Mouse (Mus musculus) liver, adult 2 months (tissue): ENCODE measurements at regions not wholly inside any gene's neighbourhood (a gene's known extent, or its start where the extent isn't known, plus 50 kb on each side); places are given as distances from the start of the nearest gene placed in this dataset.

Source experiments
- DNase-seq: peaks from one replicate; pipeline ENCODE4 v3.0.0-alpha.2; 2011; ENCODE audit warnings: low read depth, low spot score; ENCODE audit errors: extremely low read depth
- H3K27ac ChIP-seq: fragments of 200-500 bp; replicated peaks from 2 replicates; pipeline ENCODE4 v1.5.1; 2012; ENCODE audit warnings: low read depth, mild to moderate bottlenecking, control low read depth, inconsistent platforms, low read length; ENCODE audit not compliant: insufficient read depth
- H3K27me3 ChIP-seq: fragments of 200-500 bp; 2 replicates; pipeline ENCODE4 v1.6.1; 2012; ENCODE audit warnings: mild to moderate bottlenecking, moderate library complexity, low read length, inconsistent platforms; ENCODE audit not compliant: control insufficient read depth, insufficient read depth
- H3K36me3 ChIP-seq: fragments of 200-500 bp; 2 replicates; pipeline ENCODE4 v1.6.1; 2012; ENCODE audit warnings: low read length, inconsistent platforms; ENCODE audit not compliant: control insufficient read depth, insufficient read depth
- H3K4me1 ChIP-seq: fragments of 200-500 bp; 2 replicates; pipeline ENCODE4 v1.6.1; 2011; ENCODE audit warnings: low read length; ENCODE audit not compliant: control insufficient read depth, insufficient read depth
- H3K4me3 ChIP-seq: fragments of 200-500 bp; 2 replicates; pipeline ENCODE4 v1.5.1; 2011; ENCODE audit warnings: low read depth, mild to moderate bottlenecking, control low read depth, low read length, moderate library complexity; ENCODE audit not compliant: insufficient read depth
- H3K79me2 ChIP-seq: fragments of 200-500 bp; 2 replicates; pipeline ENCODE4 v1.6.1; 2012; ENCODE audit warnings: inconsistent platforms, mild to moderate bottlenecking, low read length, moderate library complexity; ENCODE audit not compliant: control insufficient read depth, insufficient read depth
- H3K9ac ChIP-seq: fragments of 200-500 bp; 2 replicates; pipeline ENCODE4 v1.6.1; 2012; ENCODE audit warnings: low read depth, mild to moderate bottlenecking, control low read depth, inconsistent platforms, low read length
- CTCF ChIP-seq: fragments of 200-500 bp; IDR thresholded peaks from 2 replicates; pipeline ENCODE4 v1.5.1; 2011; ENCODE audit warnings: low read depth, low read length, control low read depth
- POLR2A ChIP-seq: fragments of 200-500 bp; IDR thresholded peaks from 2 replicates; pipeline ENCODE4 v1.6.1; 2011; ENCODE audit warnings: low read length, control low read depth; ENCODE audit not compliant: insufficient read depth; ENCODE audit errors: extremely low read depth
- WGBS: fragments of 180-500 bp; shearing (Covaris S2); methylation state at CpG from one replicate; pipeline ENCODE4 v1.1.7; 2018; 5-methylcytosine and 5-hydroxymethylcytosine counted together

GRCm38 (mm10) chr2:79518046-79518750, 61.6 kb upstream of the Cerkl start:
- no peaks in the 10 kb centered on the region for H3K79me2 ChIP-seq
- TF ChIP-seq CTCF (no peak), POLR2A (no peak)
- H3K9ac ChIP-seq, result no peak overlapping the region
- no peak overlapping the region for H3K27ac ChIP-seq
- no peak for DNase-seq
- WGBS, result 79% methylated on average over 8 of the region's 8 CpGs
- no peaks in the 10 kb centered on the region for H3K36me3 ChIP-seq
- H3K4me3 ChIP-seq, result no peak overlapping the region
- no peaks in the 10 kb centered on the region for H3K27me3 ChIP-seq
- no peaks in the 10 kb centered on the region for H3K4me1 ChIP-seq

GRCm38 (mm10) chr2:79519799-79520449, 63.3 kb upstream of the Cerkl start:
- H3K9ac ChIP-seq, result no peak overlapping the region
- no peak overlapping the region for H3K4me3 ChIP-seq
- no peak overlapping the region for H3K27ac ChIP-seq
- no peaks in the 10 kb centered on the region for H3K27me3 ChIP-seq
- TF ChIP-seq CTCF (no peak), POLR2A (no peak)
- H3K79me2 ChIP-seq, result no peaks in the 10 kb centered on the region
- no peak for DNase-seq
- H3K4me1 ChIP-seq, result no peaks in the 10 kb centered on the region
- no peaks in the 10 kb centered on the region for H3K36me3 ChIP-seq
- 82% methylated on average over 6 of the region's 6 CpGs for WGBS

GRCm38 (mm10) chr2:79523441-79523840, 66.9 kb upstream of the Cerkl start:
- 92% methylated on average over 4 of the region's 4 CpGs for WGBS
- Histone ChIP-seq H3K9ac (no peak overlapping the region), H3K4me3 (no peak overlapping the region), H3K27me3 (no peaks in the 10 kb centered on the region), H3K4me1 (no peaks in the 10 kb centered on the region), H3K36me3 (no peaks in the 10 kb centered on the region), H3K79me2 (no peaks in the 10 kb centered on the region), H3K27ac (no peak overlapping the region)
- DNase-seq, result no peak
- TF ChIP-seq CTCF, result no peak
- no peak for TF ChIP-seq POLR2A

GRCm38 (mm10) chr2:79527529-79527928, 70.9 kb upstream of the Cerkl start:
- WGBS, result 73% methylated on average over 5 of the region's 5 CpGs
- Histone ChIP-seq H3K27me3 (no peaks in the 10 kb centered on the region), H3K4me1 (no peaks in the 10 kb centered on the region), H3K9ac (no peak overlapping the region), H3K79me2 (no peaks in the 10 kb centered on the region), H3K36me3 (no peaks in the 10 kb centered on the region), H3K27ac (no peak overlapping the region), H3K4me3 (no peak overlapping the region)
- TF ChIP-seq CTCF, result no peak
- TF ChIP-seq POLR2A, result no peak
- no peak for DNase-seq

- DNase-seq, result no peak
- Histone ChIP-seq H3K4me1 (no peaks in the 10 kb centered on the region), H3K79me2 (no peaks in the 10 kb centered on the region), H3K4me3 (no peak overlapping the region), H3K27ac (no peak overlapping the region), H3K36me3 (no peaks in the 10 kb centered on the region), H3K27me3 (no peaks in the 10 kb centered on the region), H3K9ac (no peak overlapping the region)
- no peak for TF ChIP-seq CTCF
- no peak for TF ChIP-seq POLR2A
- WGBS, result 73% methylated on average over 18 of the region's 18 CpGs
Measured at GRCm38 (mm10) chr2:79528347-79528990, 71.9 kb upstream of the Cerkl start.
